Mouse (Mus musculus) forebrain, postnatal 0 days (tissue): ENCODE data around the gene Pla2g5. TPM values are rescaled to one million over a fixed set of nuclear protein-coding genes. Genes with fewer than 3 reads are reported as not detected.
A peak's percentile ranks its signal among the peaks of the same experiment; 100 is the strongest.
"Not testable (repeated sequence)": the region's sequence is repeated elsewhere in the genome, so short reads cannot be mapped to it uniquely, and the experiment has no call there.

Experiments
- ATAC-seq: fragments of 200-750 bp; cut with Nextera tagmentation; 2 replicates; pipeline ENCODE4 v1.8.0; 2017; ENCODE audit warnings: mild to moderate bottlenecking, moderate library complexity
- DNase-seq: peaks from one replicate; pipeline ENCODE4 v3.0.0-alpha.2; 2015
- H3K27ac ChIP-seq: fragments of 300-500 bp; sonication (generic); 2 replicates; pipeline ENCODE4 v1.5.1; 2014; ENCODE audit warnings: low read depth, mild to moderate bottlenecking, antibody characterized with exemption, low read length, moderate library complexity, mixed read lengths
- H3K27me3 ChIP-seq: fragments of 300-500 bp; sonication (generic); 2 replicates; pipeline ENCODE4 v1.6.1; 2014; ENCODE audit warnings: mild to moderate bottlenecking, low read length, mixed read lengths; ENCODE audit not compliant: insufficient read depth
- H3K36me3 ChIP-seq: fragments of 300-500 bp; sonication (generic); 2 replicates; pipeline ENCODE4 v1.6.1; 2014; ENCODE audit warnings: mild to moderate bottlenecking, moderate library complexity; ENCODE audit not compliant: insufficient read depth
- H3K4me1 ChIP-seq: fragments of 300-500 bp; sonication (generic); 2 replicates; pipeline ENCODE4 v1.6.1; 2014; ENCODE audit warnings: antibody characterized with exemption; ENCODE audit not compliant: insufficient read depth
- H3K4me2 ChIP-seq: fragments of 300-500 bp; sonication (generic); 2 replicates; pipeline ENCODE4 v1.6.1; 2014; ENCODE audit warnings: low read depth, mild to moderate bottlenecking, moderate library complexity
- H3K4me3 ChIP-seq: fragments of 300-500 bp; sonication (generic); 2 replicates; pipeline ENCODE4 v1.5.1; 2014; ENCODE audit warnings: low read depth, low read length, mixed read lengths
- H3K9ac ChIP-seq: fragments of 300-500 bp; sonication (generic); 2 replicates; pipeline ENCODE4 v1.6.1; 2014; ENCODE audit warnings: mild to moderate bottlenecking
- H3K9me3 ChIP-seq: fragments of 300-500 bp; sonication (generic); 2 replicates; pipeline ENCODE4 v1.6.1; 2016; ENCODE audit warnings: low read length
- CTCF ChIP-seq: sonication (generic); IDR thresholded peaks from 2 replicates; pipeline ENCODE4 v1.5.1; 2016; ENCODE audit warnings: antibody characterized with exemption, control low read depth, low read depth
- WGBS: fragments of 180-500 bp; shearing (Covaris S2); extraction: QIAGEN DNeasy Blood & Tissue Kit; methylation state at CpG from one replicate; pipeline ENCODE4 v1.1.7; 2014; 5-methylcytosine and 5-hydroxymethylcytosine counted together
- polyA plus RNA-seq: library from polyadenylated mRNA; unstranded; fragments of >200 nt; fragmentation: Nextera tagmentation; extraction: Ambion mirVana; gene quantifications from 2 replicates; pipeline ENCODE4 v1.2.1, GENCODE M21; 2015
- total RNA-seq: library from RNA; depleted of rRNA; stranded (reverse); fragments of >200 nt; gene quantifications from 2 replicates; pipeline ENCODE4 v1.2.3, GENCODE M21; 2014

The Pla2g5 gene
- total and polyA plus RNA-seq, 2 experiments from 2014 or later = 1.5 to 2.9 TPM

DNA sequence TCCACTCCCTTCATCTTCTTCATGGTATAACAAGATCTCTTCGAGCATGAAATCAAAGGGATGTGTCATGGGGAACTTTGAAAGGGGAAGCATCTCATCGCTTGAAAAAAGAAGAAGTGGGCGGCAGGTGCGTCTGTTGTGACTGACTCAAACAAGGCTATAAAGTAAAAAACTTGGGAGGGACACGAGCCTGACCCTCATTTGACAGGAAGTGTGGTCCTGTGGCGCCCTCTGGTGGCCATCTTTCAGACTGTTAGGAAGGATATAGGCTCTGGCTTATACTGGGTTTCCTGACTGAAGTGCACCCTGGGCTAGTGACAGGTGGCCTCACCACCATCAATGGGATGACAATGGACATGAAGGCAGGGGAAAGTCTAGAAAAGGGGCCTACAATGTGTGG, 21.0 kb upstream of the Pla2g5 start:
- H3K4me3 ChIP-seq = no peak overlapping the region
- no peak overlapping the region for H3K4me2 ChIP-seq
- H3K36me3 ChIP-seq = no peaks in the 10 kb centered on the region
- no peaks in the 10 kb centered on the region for H3K27me3 ChIP-seq
- TF ChIP-seq CTCF = peak; percentile 96
- H3K27ac ChIP-seq = no peak overlapping the region
- ATAC-seq = peak; percentile 73
- H3K4me1 ChIP-seq = no peaks in the 10 kb centered on the region
- peak; percentile 90 for DNase-seq
- no peak overlapping the region for H3K9ac ChIP-seq
- H3K9me3 ChIP-seq = no peaks in the 10 kb centered on the region
- 13% methylated on average over 6 of the region's 6 CpGs for WGBS

DNA sequence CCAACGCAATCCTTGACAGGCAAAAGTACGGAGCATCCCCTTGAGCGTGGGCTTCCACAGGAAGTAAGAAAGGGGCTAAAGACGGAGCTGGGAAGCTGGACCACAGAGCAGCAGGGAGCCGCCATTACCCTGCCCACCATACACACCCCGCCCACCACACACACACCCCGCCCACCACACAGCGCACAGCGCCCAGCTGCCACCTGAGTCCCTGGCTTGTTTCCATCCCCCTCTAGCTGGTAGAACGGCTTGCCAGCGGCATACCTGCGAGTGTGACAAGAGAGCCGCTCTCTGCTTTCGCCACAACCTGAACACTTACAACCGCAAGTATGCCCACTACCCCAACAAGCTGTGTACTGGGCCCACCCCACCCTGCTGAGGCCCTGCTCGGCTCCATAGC, 18.9 kb upstream of the Pla2g5 start:
- DNase-seq (no peak), ATAC-seq (no peak)
- no peaks in the 10 kb centered on the region for H3K4me1 ChIP-seq
- H3K9ac ChIP-seq = no peak overlapping the region
- TF ChIP-seq CTCF = no peak
- WGBS = 5% methylated on average over 16 of the region's 16 CpGs
- no peak overlapping the region for H3K4me3 ChIP-seq
- no peak overlapping the region for H3K4me2 ChIP-seq
- no peaks in the 10 kb centered on the region for H3K9me3 ChIP-seq
- H3K36me3 ChIP-seq = no peaks in the 10 kb centered on the region
- no peak overlapping the region for H3K27ac ChIP-seq
- H3K27me3 ChIP-seq = no peaks in the 10 kb centered on the region

DNA sequence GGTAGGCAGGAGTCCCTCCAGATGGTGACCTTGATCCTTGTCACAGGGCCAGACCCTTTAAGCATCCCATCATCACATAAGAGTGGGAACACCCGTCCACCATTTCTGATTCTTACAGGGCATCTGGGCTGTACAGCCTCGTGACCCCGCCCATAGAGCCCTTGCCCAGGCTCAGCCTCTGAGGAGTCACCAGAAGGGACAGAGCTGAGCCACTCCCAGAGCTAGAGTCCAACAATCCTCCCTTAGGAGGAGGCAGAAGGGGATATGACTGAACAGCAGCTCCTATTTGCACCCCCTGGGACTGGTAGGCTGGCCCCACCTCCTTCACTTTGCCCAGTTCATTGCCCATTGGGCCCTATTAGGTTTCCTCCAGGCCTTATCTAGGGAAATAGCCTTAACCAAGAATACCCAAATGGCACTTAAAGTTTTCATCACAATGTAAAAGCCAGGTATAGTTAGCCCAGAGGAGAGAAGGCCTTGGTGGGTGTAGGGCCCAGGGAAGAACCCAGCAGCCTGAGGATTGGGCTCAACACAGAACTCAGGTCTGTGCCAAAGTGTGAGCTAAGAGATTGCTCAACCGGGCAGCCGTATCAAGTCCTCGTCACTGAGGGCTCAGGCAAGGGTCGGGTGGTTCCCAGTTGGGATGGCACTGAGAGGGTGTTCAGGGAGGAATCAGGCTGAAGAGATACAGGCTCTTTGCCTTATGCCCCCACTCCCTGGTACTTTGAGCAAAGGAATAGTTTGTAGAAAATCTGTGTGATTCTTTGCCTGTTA, 17.7 kb upstream of the Pla2g5 start:
- no peaks in the 10 kb centered on the region for H3K27me3 ChIP-seq
- no peak overlapping the region for H3K27ac ChIP-seq
- H3K4me3 ChIP-seq = no peak overlapping the region
- no peak for ATAC-seq
- no peak overlapping the region for H3K9ac ChIP-seq
- WGBS = 85% methylated on average over 7 of the region's 7 CpGs
- no peak for DNase-seq
- TF ChIP-seq CTCF = no peak
- no peaks in the 10 kb centered on the region for H3K4me1 ChIP-seq
- H3K36me3 ChIP-seq = no peaks in the 10 kb centered on the region
- no peak overlapping the region for H3K4me2 ChIP-seq
- no peaks in the 10 kb centered on the region for H3K9me3 ChIP-seq

DNA sequence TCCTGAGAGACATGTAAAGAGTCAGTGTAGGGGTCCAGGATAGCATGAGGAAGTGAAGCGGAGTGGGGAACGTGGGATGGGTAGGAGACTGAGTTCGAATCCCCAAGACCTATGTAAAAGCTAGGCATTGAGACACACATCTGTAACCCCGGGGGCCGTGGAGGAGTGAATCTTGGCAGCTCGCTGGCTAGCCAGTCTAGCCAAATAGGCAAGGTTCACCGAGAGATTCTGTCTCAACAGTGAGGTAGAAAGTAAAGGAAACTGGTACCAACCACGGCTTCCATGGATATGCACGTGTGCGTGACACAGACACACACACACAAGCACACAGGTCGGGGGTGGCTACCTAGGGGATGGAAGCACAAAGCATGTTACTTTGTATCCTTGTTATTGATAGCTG, 16.5 kb upstream of the Pla2g5 start:
- Histone ChIP-seq H3K4me2 (no peak overlapping the region), H3K9ac (no peak overlapping the region), H3K27me3 (no peaks in the 10 kb centered on the region), H3K36me3 (no peaks in the 10 kb centered on the region), H3K4me1 (no peaks in the 10 kb centered on the region), H3K4me3 (no peak overlapping the region), H3K9me3 (no peaks in the 10 kb centered on the region), H3K27ac (no peak overlapping the region)
- no peak for ATAC-seq
- DNase-seq = no peak
- TF ChIP-seq CTCF = no peak
- WGBS = 85% methylated on average over 11 of the region's 11 CpGs

DNA sequence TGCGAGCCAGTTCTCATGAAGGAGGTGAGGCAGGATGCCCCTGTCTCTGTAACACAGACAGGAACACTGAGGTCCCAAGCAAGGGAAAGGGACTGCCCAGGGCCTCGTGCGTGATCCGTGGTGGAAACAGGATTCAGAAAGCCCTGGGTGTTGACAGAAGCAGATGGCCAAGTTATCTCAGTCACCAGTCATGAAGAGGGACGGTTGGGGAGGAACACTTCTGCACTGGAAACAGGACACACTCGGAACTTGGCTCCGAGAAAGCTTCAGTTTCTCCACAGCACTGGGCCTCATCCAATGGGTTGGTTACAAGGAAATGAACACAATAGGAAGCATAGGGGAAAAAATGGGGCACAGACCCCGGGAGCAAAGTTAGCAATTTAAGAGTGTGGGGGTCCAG, 15.5 kb upstream of the Pla2g5 start:
- Histone ChIP-seq H3K27me3 (no peaks in the 10 kb centered on the region), H3K9me3 (no peaks in the 10 kb centered on the region), H3K27ac (no peak overlapping the region), H3K36me3 (no peaks in the 10 kb centered on the region), H3K4me2 (no peak overlapping the region), H3K4me1 (no peaks in the 10 kb centered on the region), H3K4me3 (no peak overlapping the region), H3K9ac (no peak overlapping the region)
- WGBS = 71% methylated on average over 8 of the region's 8 CpGs
- TF ChIP-seq CTCF = no peak
- no peak for ATAC-seq
- DNase-seq = no peak

DNA sequence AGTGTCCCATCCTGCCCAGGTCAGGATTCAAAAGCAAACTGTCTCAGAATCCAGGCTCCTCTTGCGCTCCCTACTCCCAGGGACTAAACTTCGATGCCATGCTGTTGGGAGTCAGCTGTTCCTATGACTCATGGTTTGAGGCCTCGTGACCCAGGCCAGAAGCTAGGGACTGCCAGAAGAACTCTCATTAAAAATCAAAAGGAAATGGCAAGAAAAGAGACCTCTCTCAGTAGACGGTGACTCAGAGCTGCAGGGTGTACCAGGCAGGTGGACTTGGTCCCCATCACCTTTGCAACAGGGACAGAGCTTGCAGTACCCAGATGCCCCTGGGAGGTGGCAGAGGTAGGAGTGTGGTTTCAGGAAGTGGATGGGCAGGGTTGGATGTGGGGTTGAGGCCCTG, 14.4 kb upstream of the Pla2g5 start, which contains the start of gene Pla2g2e:
Pla2g2e (plus strand) TSS at position 212 of the 400 bp plus-strand sequence.
- H3K27ac ChIP-seq = no peak within 1 kb of the TSS
- no peak within 1 kb of the TSS for H3K9ac ChIP-seq
- ATAC-seq (no peak), DNase-seq (no peak)
- WGBS = 83% methylated on average over 4 of the region's 4 CpGs
- no peak within 1 kb of the TSS for H3K4me3 ChIP-seq
- no peak for TF ChIP-seq CTCF
- H3K4me1 ChIP-seq = no peaks in the 10 kb centered on the region
- no peaks in the 10 kb centered on the region for H3K36me3 ChIP-seq
- H3K27me3 ChIP-seq = no peaks in the 10 kb centered on the region
- no peaks in the 10 kb centered on the region for H3K9me3 ChIP-seq
- H3K4me2 ChIP-seq = no peak within 1 kb of the TSS

DNA sequence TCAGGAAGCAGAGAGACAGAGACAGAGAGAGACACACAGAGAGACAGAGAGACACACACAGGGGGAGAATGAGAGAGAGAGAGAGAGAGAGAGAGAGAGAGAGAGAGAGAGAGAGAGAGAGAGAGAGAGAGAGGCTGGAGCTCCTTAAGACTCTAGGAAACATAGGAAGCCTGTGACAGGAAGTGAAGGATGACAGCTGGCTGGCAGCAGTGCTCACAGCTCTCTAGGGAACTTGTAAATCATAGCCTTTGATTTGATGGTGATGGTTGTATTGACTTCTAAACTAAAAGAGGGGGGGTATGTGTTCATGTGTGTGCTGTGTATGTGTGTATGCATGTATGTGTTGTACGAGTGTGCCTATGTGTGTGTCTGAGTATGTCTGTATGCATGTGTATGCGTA, 12.7 kb upstream of the Pla2g5 start:
- no peak overlapping the region for H3K27ac ChIP-seq
- WGBS = 92% methylated on average over 2 of the region's 2 CpGs
- no peak overlapping the region for H3K4me3 ChIP-seq
- DNase-seq (no peak), ATAC-seq (no peak)
- H3K4me1 ChIP-seq = no peaks in the 10 kb centered on the region
- H3K4me2 ChIP-seq = no peak overlapping the region
- H3K9me3 ChIP-seq = no peaks in the 10 kb centered on the region
- no peaks in the 10 kb centered on the region for H3K27me3 ChIP-seq
- no peak for TF ChIP-seq CTCF
- no peaks in the 10 kb centered on the region for H3K36me3 ChIP-seq
- no peak overlapping the region for H3K9ac ChIP-seq

DNA sequence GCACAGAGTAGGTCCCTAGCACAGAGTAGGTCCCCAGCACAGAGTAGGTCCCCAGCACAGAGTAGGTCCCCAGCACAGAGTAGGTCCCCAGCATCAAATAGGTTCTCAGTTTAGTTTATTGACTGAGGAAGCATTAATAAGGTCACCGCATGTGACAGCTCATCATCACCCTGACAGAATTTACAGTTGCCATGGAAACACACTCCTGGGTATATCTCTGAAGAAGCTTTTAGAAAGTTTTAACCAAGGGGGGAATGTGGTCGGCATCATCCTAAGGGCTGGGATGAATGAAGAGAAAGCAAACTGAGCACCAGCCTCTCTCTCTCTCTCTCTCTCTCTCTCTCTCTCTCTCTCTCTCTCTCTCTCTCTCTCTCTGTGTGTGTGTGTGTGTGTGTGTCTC, 12.0 kb upstream of the Pla2g5 start:
- not testable (repeated sequence) for H3K36me3 ChIP-seq, H3K9ac ChIP-seq, DNase-seq, H3K4me2 ChIP-seq, H3K4me1 ChIP-seq, H3K27ac ChIP-seq, H3K27me3 ChIP-seq, H3K4me3 ChIP-seq, H3K9me3 ChIP-seq
- WGBS = 63% methylated on average over 2 of the region's 2 CpGs
- peak; percentile 69; the same call in 1 of the 2 replicates for ATAC-seq
